Mouse (Mus musculus): ENCODE results near the gene Spocd1. TPM values are rescaled to one million over a fixed set of nuclear protein-coding genes. Genes with fewer than 3 reads are reported as not detected.

Gene Spocd1
- 2.9 and 5.0 TPM in 2 replicates for polyA plus RNA-seq (2012; rRNA removed)

GRCm38 (mm10) chr4:129928949-129929348, at the start of gene Spocd1:
Gene Spocd1 (plus strand): TSS chr4:129929249.

GRCm38 (mm10) chr4:129984421-129985061, 55.5 kb downstream of the Spocd1 start, which contains the start of gene Adgrb2:
Gene Adgrb2 (plus strand): TSS chr4:129984870.

Other genes with a start within 250 kb of the Spocd1 start
- gene Tmem39b, start 232.4 kb upstream of the Spocd1 start, polyA plus RNA-seq (2012; rRNA removed), result 53.8 and 78.5 TPM in 2 replicates
- 50.4 and 104 TPM in 2 replicates for gene Khdrbs1, start 186.9 kb upstream of the Spocd1 start, polyA plus RNA-seq (2012; rRNA removed)
- gene Ptp4a2, start 118.0 kb upstream of the Spocd1 start, polyA plus RNA-seq (2012; rRNA removed), result 41.4 and 43.0 TPM in 2 replicates
- gene Adgrb2, start 55.6 kb downstream of the Spocd1 start, polyA plus RNA-seq (2012; rRNA removed), result 25.4 and 34.0 TPM in 2 replicates
- 74.1 and 98.7 TPM in 2 replicates for gene Col16a1, start 118.6 kb downstream of the Spocd1 start, polyA plus RNA-seq (2012; rRNA removed)
- 132 and 135 TPM in 2 replicates for gene Pef1, start 173.3 kb downstream of the Spocd1 start, polyA plus RNA-seq (2012; rRNA removed)
- gene Hcrtr1, start 210.1 kb downstream of the Spocd1 start, polyA plus RNA-seq (2012; rRNA removed), result 1.1 and 2.0 TPM in 2 replicates
- gene Tinagl1, start 245.9 kb downstream of the Spocd1 start, polyA plus RNA-seq (2012; rRNA removed), result 120 and 135 TPM in 2 replicates